Mouse (Mus musculus) small intestine, adult 2 months (tissue): Measurements from ENCODE around the gene Trpm6.

Source experiments
- CTCF ChIP-seq: fragments of 200-500 bp; IDR thresholded peaks from 2 replicates; pipeline ENCODE4 v1.5.1; 2012; ENCODE audit warnings: low read depth, mild to moderate bottlenecking, control low read depth, inconsistent platforms, low read length, moderate library complexity, mixed read lengths; ENCODE audit not compliant: insufficient replicate concordance, insufficient read length; ENCODE audit errors: extremely low read depth
- POLR2A ChIP-seq: fragments of 200-500 bp; IDR thresholded peaks from 2 replicates; pipeline ENCODE4 v1.6.1; 2012; ENCODE audit warnings: low read depth, mild to moderate bottlenecking, control low read depth, inconsistent platforms, low read length, moderate library complexity

- TF ChIP-seq CTCF: no peak
- TF ChIP-seq POLR2A: no peak
Observed at GRCm38 (mm10) chr19:18846336-18846735, 96.6 kb downstream of the Trpm6 start.
